Mouse (Mus musculus): ENCODE data around the gene Mrps9. TPM values are rescaled to one million over a fixed set of nuclear protein-coding genes. Genes with fewer than 3 reads are reported as not detected.

The Mrps9 gene
- polyA plus RNA-seq (2012; ENCODE audit: insufficient read depth, insufficient read length, missing spikeins), result 39.8 and 40.2 TPM in 2 replicates

DNA sequence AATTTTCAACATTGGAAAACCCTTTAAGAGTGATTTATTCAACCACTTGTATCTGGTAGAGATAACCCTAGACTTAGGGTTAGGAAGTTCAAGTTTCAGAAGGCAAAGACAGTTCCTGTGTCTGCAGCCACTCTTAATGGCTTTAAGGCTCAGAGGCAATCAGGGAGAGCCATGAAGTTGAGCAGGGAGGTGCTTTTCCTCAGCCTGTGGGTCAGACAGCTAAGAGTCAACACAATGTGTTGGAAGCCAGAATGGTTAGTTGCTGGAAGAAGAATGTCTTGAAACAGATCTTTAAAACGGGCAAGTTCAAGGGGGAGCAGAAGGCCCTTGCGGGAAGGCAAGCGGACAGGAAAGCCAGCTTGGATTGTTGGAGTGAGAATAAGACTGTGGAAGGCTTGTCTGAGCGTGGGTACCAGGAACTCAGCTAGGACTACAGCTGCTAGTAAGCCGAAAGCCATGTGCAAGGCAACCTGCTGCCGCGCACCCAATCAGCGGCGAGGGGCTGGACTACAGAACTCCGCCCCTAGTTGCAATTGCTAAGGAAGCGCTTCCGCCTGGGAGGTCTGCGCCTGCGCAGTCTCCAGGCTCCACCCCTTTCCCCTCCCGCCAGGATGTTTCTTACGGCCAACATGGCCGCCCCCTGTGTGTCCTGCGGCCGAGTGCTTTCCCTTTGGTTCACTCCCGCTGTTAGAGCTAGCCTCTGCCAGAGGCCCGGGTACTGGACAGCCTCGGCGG is at the start of gene Mrps9:
Gene Mrps9, plus strand, starts transcription at position 571 of the 735 bp plus-strand sequence.
- TF ChIP-seq POLR2A (IDR thresholded peaks at IDR 0.05; ENCODE audit: borderline replicate concordance, low read depth, low read length), result no peak
- H3K4me1 ChIP-seq (ENCODE audit: control insufficient read depth, insufficient read depth, low read length), result peaks cover 9% of the 10 kb centered on the region
- peak within 1 kb of the TSS; percentile 61 for H3K27ac ChIP-seq (ENCODE audit: insufficient read depth, low read depth, low read length)
- peak within 1 kb of the TSS; percentile 96 for H3K4me3 ChIP-seq (ENCODE audit: insufficient read depth, low read length)

DNA sequence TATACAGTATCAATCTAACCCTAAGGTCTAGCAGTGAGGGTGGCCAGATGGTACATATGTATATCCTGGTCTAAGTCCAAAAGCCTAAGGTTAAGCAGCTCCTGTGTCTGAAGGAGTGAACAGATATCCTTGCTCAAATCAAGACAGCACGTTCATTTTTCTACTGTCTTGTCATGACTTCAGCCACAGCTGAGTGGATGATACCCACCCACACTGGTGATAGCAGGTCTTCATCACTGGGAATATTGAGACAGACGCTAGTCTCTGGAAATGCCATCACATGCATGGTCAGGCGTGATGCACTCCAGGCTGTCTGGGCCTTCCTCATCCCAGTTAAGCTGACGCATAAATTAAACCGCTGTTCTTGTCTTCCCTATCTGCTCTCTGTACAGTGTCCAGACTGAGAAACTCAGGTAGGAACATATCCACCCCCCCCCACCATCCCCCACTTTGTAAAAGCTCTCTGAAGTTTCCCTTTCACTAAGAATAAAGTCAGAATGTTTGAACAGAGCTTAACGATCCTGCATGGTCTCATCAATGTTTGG is 37.7 kb upstream of the Mrps9 start:
- H3K4me3 ChIP-seq (ENCODE audit: insufficient read depth, low read length), result no peak overlapping the region
- no peak for TF ChIP-seq POLR2A (IDR thresholded peaks at IDR 0.05; ENCODE audit: borderline replicate concordance, low read depth, low read length)
- no peak for TF ChIP-seq CTCF (IDR thresholded peaks at IDR 0.05; ENCODE audit: low read depth, low read length)
- H3K4me1 ChIP-seq (ENCODE audit: control insufficient read depth, insufficient read depth, low read length), result no peaks in the 10 kb centered on the region
- H3K27ac ChIP-seq (ENCODE audit: insufficient read depth, low read depth, low read length), result no peak overlapping the region

DNA sequence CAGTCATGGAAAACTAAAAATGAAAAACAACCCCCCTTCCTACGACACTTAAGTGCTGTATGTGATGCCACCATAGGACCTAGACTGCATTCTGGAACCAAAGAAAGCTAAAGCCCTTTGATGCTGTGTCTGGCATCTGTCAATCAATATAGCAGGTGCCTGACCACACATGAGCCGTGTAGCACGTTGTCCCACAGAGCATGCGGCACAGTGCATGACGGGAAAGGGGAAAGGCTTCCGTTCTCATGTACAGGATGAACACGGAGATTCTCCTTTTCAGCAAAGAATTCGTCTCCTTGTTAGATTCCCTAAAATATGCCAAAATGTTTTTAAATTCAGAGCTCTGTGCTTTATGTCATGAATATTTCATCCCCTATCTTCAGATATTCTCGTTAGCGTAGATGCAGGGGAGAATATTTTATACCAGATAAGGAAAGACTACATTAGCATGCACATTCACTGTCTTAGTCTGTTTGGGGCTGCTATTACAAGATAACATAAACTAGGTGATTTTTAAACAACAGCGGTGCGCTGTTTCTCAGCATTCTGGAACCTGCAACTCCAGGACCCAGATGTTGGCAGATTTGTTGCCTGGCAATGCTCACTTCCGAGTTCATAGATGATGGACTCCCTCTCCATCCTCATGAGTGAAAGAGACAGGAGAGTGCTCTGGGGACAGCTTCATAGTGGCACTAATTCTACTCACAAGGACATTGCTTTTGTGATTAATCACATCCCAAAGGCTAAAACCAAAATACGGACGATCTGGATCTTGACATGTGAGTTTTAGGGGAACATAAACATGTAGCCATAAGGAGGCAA is 36.0 kb upstream of the Mrps9 start:
- Histone ChIP-seq H3K4me3 (ENCODE audit: insufficient read depth, low read length) (no peak overlapping the region), H3K27ac (ENCODE audit: insufficient read depth, low read depth, low read length) (no peak overlapping the region), H3K4me1 (ENCODE audit: control insufficient read depth, insufficient read depth, low read length) (no peaks in the 10 kb centered on the region)
- TF ChIP-seq CTCF (IDR thresholded peaks at IDR 0.05; ENCODE audit: low read depth, low read length) (no peak), POLR2A (IDR thresholded peaks at IDR 0.05; ENCODE audit: borderline replicate concordance, low read depth, low read length) (no peak)

DNA sequence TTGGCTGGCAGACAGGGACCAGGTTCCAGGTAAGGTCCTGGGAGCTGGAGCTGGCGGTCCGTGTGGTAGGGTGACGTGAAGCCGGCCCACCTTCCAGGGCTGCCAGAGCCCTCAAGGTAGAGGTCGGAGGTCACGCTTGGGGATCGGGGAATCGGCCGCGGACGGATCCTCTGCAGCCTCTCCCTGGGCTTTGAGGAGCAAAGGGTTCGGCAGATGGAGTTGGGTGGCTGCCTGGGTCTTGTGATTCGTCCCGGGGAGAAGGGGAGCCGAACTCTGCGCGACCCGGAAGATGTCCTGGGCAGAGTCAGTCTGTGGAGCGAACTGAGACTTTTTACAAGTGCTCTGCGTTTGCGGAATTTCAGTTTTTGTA is 350 bp downstream of the Mrps9 start:
- peaks cover 9% of the 10 kb centered on the region for H3K4me1 ChIP-seq (ENCODE audit: control insufficient read depth, insufficient read depth, low read length)
- TF ChIP-seq POLR2A (IDR thresholded peaks at IDR 0.05; ENCODE audit: borderline replicate concordance, low read depth, low read length) (no peak), CTCF (IDR thresholded peaks at IDR 0.05; ENCODE audit: low read depth, low read length) (no peak)
- peak overlapping the region; percentile 61 for H3K27ac ChIP-seq (ENCODE audit: insufficient read depth, low read depth, low read length)
- peak overlapping the region; percentile 96 for H3K4me3 ChIP-seq (ENCODE audit: insufficient read depth, low read length)

DNA sequence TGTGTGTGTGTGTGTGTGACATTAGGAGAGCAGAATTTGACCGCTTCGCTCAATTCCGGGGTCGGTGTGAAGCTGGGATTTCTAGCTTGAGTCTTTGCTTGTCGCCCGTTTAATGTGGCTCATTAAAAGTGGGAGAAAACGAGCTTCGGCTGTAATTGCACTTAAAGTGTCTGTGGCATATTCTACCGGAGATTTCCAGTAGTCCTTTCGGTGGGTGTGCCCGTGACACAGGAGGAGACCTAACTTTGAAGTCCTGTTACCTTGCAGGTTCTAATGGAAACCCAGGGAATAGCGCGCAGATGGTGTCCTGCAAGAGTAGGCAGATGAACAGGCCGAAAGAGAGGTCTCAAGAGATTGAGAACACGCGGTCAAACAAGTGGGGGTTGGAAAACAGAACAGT is 777 bp downstream of the Mrps9 start:
- TF ChIP-seq POLR2A (IDR thresholded peaks at IDR 0.05; ENCODE audit: borderline replicate concordance, low read depth, low read length), result no peak
- no peak for TF ChIP-seq CTCF (IDR thresholded peaks at IDR 0.05; ENCODE audit: low read depth, low read length)
- Histone ChIP-seq H3K27ac (ENCODE audit: insufficient read depth, low read depth, low read length) (peak overlapping the region; percentile 61), H3K4me1 (ENCODE audit: control insufficient read depth, insufficient read depth, low read length) (peaks cover 9% of the 10 kb centered on the region), H3K4me3 (ENCODE audit: insufficient read depth, low read length) (peak overlapping the region; percentile 96)

DNA sequence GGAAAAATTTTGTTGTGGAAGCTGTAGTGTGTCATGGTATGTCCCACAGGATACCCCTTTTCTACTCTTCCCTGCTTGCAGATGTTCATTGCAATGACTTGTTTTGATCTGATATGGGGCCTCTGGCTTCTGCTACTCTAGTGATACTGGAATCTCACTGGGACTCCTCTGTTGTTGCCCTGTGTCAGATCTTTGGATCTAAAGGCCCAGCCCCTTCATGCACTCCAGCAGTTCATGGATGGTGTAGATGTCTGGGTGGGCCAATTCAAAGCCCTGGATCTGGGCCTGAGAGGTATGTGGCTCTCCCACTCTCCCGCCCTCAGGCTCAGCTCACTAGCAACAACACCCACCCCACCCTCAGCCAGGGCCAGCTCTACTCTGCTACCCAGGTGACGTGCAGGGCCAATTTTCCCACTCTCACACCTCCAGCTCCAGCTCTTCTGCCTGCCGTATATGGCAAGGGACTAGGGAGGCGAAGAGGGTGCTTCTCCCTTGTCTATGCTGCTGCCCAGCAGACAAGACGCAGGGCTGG is 13.8 kb downstream of the Mrps9 start:
- TF ChIP-seq POLR2A (IDR thresholded peaks at IDR 0.05; ENCODE audit: borderline replicate concordance, low read depth, low read length) (no peak), CTCF (IDR thresholded peaks at IDR 0.05; ENCODE audit: low read depth, low read length) (no peak)
- Histone ChIP-seq H3K4me1 (ENCODE audit: control insufficient read depth, insufficient read depth, low read length) (peaks cover 11% of the 10 kb centered on the region), H3K27ac (ENCODE audit: insufficient read depth, low read depth, low read length) (no peak overlapping the region)

DNA sequence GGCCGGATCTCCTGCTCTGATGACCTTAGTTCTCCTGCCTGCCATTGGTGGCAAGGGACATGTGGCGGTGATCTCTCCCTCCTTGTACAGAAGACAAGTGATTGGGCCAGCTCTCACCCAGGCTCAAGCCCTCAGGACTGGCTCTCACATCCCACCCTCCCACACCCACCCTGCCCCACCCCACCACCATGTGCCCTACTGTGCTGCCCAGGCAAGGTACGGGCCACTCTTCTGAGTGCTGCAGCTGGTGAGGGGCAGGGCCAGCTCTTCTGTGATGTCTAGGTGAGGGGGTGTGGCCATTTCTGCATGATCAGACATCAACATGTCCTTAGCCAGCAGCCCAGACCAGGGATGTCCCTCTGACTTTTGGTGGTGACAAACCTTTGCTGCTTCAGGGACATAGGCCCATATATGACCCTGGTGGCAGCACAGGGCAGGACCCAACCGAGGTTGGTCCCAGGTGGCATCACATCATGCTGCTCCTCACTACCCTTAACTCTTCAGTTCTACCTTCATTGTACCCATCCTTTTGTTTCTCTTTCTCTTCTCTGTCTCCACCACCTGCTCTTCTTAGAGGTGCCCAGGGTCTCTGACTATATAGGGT is 14.4 kb downstream of the Mrps9 start:
- Histone ChIP-seq H3K4me3 (ENCODE audit: insufficient read depth, low read length) (no peak overlapping the region), H3K27ac (ENCODE audit: insufficient read depth, low read depth, low read length) (no peak overlapping the region), H3K4me1 (ENCODE audit: control insufficient read depth, insufficient read depth, low read length) (peaks cover 11% of the 10 kb centered on the region)
- TF ChIP-seq CTCF (IDR thresholded peaks at IDR 0.05; ENCODE audit: low read depth, low read length) (no peak), POLR2A (IDR thresholded peaks at IDR 0.05; ENCODE audit: borderline replicate concordance, low read depth, low read length) (no peak)

More for the DNA sequence above, 13.8 kb downstream of the Mrps9 start:
- H3K4me3 ChIP-seq (ENCODE audit: insufficient read depth, low read length), result no peak overlapping the region

DNA sequence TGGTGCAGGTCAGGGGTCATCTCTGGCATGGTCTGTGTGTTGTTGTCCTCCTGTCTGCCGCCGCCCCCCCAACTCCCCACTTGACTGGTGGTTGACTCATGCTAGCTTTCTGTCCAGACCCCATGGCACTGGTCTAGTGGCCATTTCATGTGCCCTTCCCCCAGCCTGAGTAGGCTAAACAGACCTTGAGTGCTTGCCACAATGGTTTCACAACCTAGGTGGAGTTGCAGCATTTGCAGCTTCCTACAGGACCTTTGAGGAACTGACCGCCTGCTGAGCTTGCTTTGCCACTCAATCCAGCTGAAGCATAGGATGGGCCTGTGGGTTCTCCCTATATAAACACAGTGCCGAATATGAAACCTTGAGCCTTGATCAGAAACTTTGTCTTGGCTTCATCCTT is 15.0 kb downstream of the Mrps9 start:
- Histone ChIP-seq H3K27ac (ENCODE audit: insufficient read depth, low read depth, low read length) (no peak overlapping the region), H3K4me3 (ENCODE audit: insufficient read depth, low read length) (no peak overlapping the region), H3K4me1 (ENCODE audit: control insufficient read depth, insufficient read depth, low read length) (peaks cover 11% of the 10 kb centered on the region)
- TF ChIP-seq CTCF (IDR thresholded peaks at IDR 0.05; ENCODE audit: low read depth, low read length) (no peak), POLR2A (IDR thresholded peaks at IDR 0.05; ENCODE audit: borderline replicate concordance, low read depth, low read length) (no peak)

DNA sequence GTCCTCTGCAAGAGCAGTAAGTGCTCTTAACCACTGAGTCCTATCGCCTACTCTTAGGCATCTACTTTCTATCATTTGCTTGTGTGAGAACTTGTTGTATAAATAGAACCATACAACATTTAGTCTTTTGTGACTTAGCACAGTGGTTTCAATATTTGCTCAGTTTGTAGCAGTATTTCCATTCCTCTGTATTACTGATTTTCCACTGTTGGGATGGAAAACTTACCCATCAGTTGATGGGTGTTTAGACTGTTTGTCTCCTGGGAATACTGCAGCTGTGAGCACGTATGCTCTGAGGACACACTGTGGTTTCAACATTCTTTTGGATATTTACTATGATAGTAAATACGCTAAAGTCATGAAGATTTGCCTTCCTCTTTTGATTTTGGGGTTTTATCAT is 16.2 kb downstream of the Mrps9 start:
- Histone ChIP-seq H3K27ac (ENCODE audit: insufficient read depth, low read depth, low read length) (no peak overlapping the region), H3K4me3 (ENCODE audit: insufficient read depth, low read length) (no peak overlapping the region), H3K4me1 (ENCODE audit: control insufficient read depth, insufficient read depth, low read length) (peaks cover 11% of the 10 kb centered on the region)
- no peak for TF ChIP-seq POLR2A (IDR thresholded peaks at IDR 0.05; ENCODE audit: borderline replicate concordance, low read depth, low read length)
- TF ChIP-seq CTCF (IDR thresholded peaks at IDR 0.05; ENCODE audit: low read depth, low read length), result no peak

Measured in bone marrow macrophage, adult 2 months (primary cell).